Mouse (Mus musculus): Measurements from ENCODE around the gene Tex261. TPM values are rescaled to one million over a fixed set of nuclear protein-coding genes. Genes with fewer than 3 reads are reported as not detected.
A peak's percentile ranks its signal among the peaks of the same experiment; 100 is the strongest.

Gene Tex261
- total and polyA plus RNA-seq, 2 experiments from 2014 or later = 85.9 to 102 TPM

- no peak overlapping the region for H3K27ac ChIP-seq (ENCODE audit: low read depth)
- no peak for TF ChIP-seq EP300 (IDR thresholded peaks at IDR 0.05; ENCODE audit: low read depth)
- no peak for TF ChIP-seq CTCF (IDR thresholded peaks at IDR 0.05; ENCODE audit: low read depth)
- H3K4me3 ChIP-seq (ENCODE audit: low read depth, low read length) = no peak overlapping the region
- ATAC-seq (ENCODE audit: insufficient read depth, low read depth) = no peak
- H3K4me1 ChIP-seq (ENCODE audit: control insufficient read depth, insufficient read depth) = no peaks in the 10 kb centered on the region
- 89% methylated on average over 3 of the region's 3 CpGs for WGBS
- no peak for DNase-seq (ENCODE audit: low spot score)
- H3K9ac ChIP-seq (replicated peaks; ENCODE audit: low read depth, low read length) = no peak overlapping the region
- no peak overlapping the region for H3K4me2 ChIP-seq (ENCODE audit: low read depth, low read length)
- H3K9me3 ChIP-seq (replicated peaks; ENCODE audit: control insufficient read depth, low read length) = no peaks in the 10 kb centered on the region
- H3K36me3 ChIP-seq (replicated peaks; ENCODE audit: control insufficient read depth, insufficient read depth, low read length) = peaks cover 55% of the 10 kb centered on the region
- no peaks in the 10 kb centered on the region for H3K27me3 ChIP-seq (ENCODE audit: control insufficient read depth, insufficient read depth, low read length)
Observed at GRCm38 (mm10) chr6:83802846-83803245, 27.2 kb upstream of the Tex261 start.

GRCm38 (mm10) chr6:83802033-83802432 lies 26.4 kb upstream of the Tex261 start:
- DNase-seq (ENCODE audit: low spot score) (no peak), ATAC-seq (ENCODE audit: insufficient read depth, low read depth) (no peak)
- Histone ChIP-seq H3K27me3 (ENCODE audit: control insufficient read depth, insufficient read depth, low read length) (no peaks in the 10 kb centered on the region), H3K4me2 (ENCODE audit: low read depth, low read length) (no peak overlapping the region), H3K9me3 (replicated peaks; ENCODE audit: control insufficient read depth, low read length) (no peaks in the 10 kb centered on the region), H3K36me3 (replicated peaks; ENCODE audit: control insufficient read depth, insufficient read depth, low read length) (peaks cover 57% of the 10 kb centered on the region), H3K27ac (ENCODE audit: low read depth) (no peak overlapping the region), H3K9ac (replicated peaks; ENCODE audit: low read depth, low read length) (no peak overlapping the region), H3K4me1 (ENCODE audit: control insufficient read depth, insufficient read depth) (no peaks in the 10 kb centered on the region), H3K4me3 (ENCODE audit: low read depth, low read length) (no peak overlapping the region)
- TF ChIP-seq CTCF (IDR thresholded peaks at IDR 0.05; ENCODE audit: low read depth) (no peak), EP300 (IDR thresholded peaks at IDR 0.05; ENCODE audit: low read depth) (no peak)
- 89% methylated on average over 5 of the region's 5 CpGs for WGBS

GRCm38 (mm10) chr6:83796686-83797085 lies 21.1 kb upstream of the Tex261 start:
- H3K4me2 ChIP-seq (ENCODE audit: low read depth, low read length) = no peak overlapping the region
- no peak overlapping the region for H3K27ac ChIP-seq (ENCODE audit: low read depth)
- TF ChIP-seq CTCF (IDR thresholded peaks at IDR 0.05; ENCODE audit: low read depth) (no peak), EP300 (IDR thresholded peaks at IDR 0.05; ENCODE audit: low read depth) (no peak)
- H3K9me3 ChIP-seq (replicated peaks; ENCODE audit: control insufficient read depth, low read length) = no peaks in the 10 kb centered on the region
- H3K27me3 ChIP-seq (ENCODE audit: control insufficient read depth, insufficient read depth, low read length) = no peaks in the 10 kb centered on the region
- H3K9ac ChIP-seq (replicated peaks; ENCODE audit: low read depth, low read length) = no peak overlapping the region
- H3K36me3 ChIP-seq (replicated peaks; ENCODE audit: control insufficient read depth, insufficient read depth, low read length) = peaks cover 30% of the 10 kb centered on the region
- DNase-seq (ENCODE audit: low spot score) = no peak
- H3K4me3 ChIP-seq (ENCODE audit: low read depth, low read length) = no peak overlapping the region
- 49% methylated on average over 3 of the region's 3 CpGs for WGBS
- no peak for ATAC-seq (ENCODE audit: insufficient read depth, low read depth)
- peaks cover 14% of the 10 kb centered on the region for H3K4me1 ChIP-seq (ENCODE audit: control insufficient read depth, insufficient read depth)

GRCm38 (mm10) chr6:83795492-83795900 lies 19.9 kb upstream of the Tex261 start:
- peaks cover 19% of the 10 kb centered on the region for H3K36me3 ChIP-seq (replicated peaks; ENCODE audit: control insufficient read depth, insufficient read depth, low read length)
- peaks cover 14% of the 10 kb centered on the region for H3K4me1 ChIP-seq (ENCODE audit: control insufficient read depth, insufficient read depth)
- no peaks in the 10 kb centered on the region for H3K9me3 ChIP-seq (replicated peaks; ENCODE audit: control insufficient read depth, low read length)
- H3K27me3 ChIP-seq (ENCODE audit: control insufficient read depth, insufficient read depth, low read length) = no peaks in the 10 kb centered on the region
- H3K4me2 ChIP-seq (ENCODE audit: low read depth, low read length) = peak overlapping the region; percentile 95
- DNase-seq (ENCODE audit: low spot score) (peak; percentile 43), ATAC-seq (ENCODE audit: insufficient read depth, low read depth) (peak; percentile 5; the same call in 1 of the 2 replicates)
- H3K27ac ChIP-seq (ENCODE audit: low read depth) = peak overlapping the region; percentile 91
- peak overlapping the region; percentile 76 for H3K9ac ChIP-seq (replicated peaks; ENCODE audit: low read depth, low read length)
- WGBS = 2% methylated on average over 13 of the region's 13 CpGs
- H3K4me3 ChIP-seq (ENCODE audit: low read depth, low read length) = peak overlapping the region; percentile 81
- TF ChIP-seq EP300 (IDR thresholded peaks at IDR 0.05; ENCODE audit: low read depth) (no peak), CTCF (IDR thresholded peaks at IDR 0.05; ENCODE audit: low read depth) (no peak)

- Histone ChIP-seq H3K4me1 (ENCODE audit: control insufficient read depth, insufficient read depth) (peaks cover 14% of the 10 kb centered on the region), H3K4me3 (ENCODE audit: low read depth, low read length) (peak within 1 kb of the TSS; percentile 81), H3K27me3 (ENCODE audit: control insufficient read depth, insufficient read depth, low read length) (no peaks in the 10 kb centered on the region), H3K36me3 (replicated peaks; ENCODE audit: control insufficient read depth, insufficient read depth, low read length) (peaks cover 12% of the 10 kb centered on the region), H3K4me2 (ENCODE audit: low read depth, low read length) (peak within 1 kb of the TSS; percentile 95), H3K9ac (replicated peaks; ENCODE audit: low read depth, low read length) (peak within 1 kb of the TSS; percentile 76), H3K9me3 (replicated peaks; ENCODE audit: control insufficient read depth, low read length) (no peaks in the 10 kb centered on the region), H3K27ac (ENCODE audit: low read depth) (peak within 1 kb of the TSS; percentile 91)
- ATAC-seq (ENCODE audit: insufficient read depth, low read depth) = peak; percentile 95
- peak; percentile 96 for DNase-seq (ENCODE audit: low spot score)
- WGBS = under 1% methylated on average over 42 of the region's 43 CpGs
- TF ChIP-seq EP300 (IDR thresholded peaks at IDR 0.05; ENCODE audit: low read depth) (no peak), CTCF (IDR thresholded peaks at IDR 0.05; ENCODE audit: low read depth) (no peak)
Observed at GRCm38 (mm10) chr6:83794760-83795296, 19.2 kb upstream of the Tex261 start, which contains the start of gene Nagk. Nagk (plus strand) TSS chr6:83794982.

All from heart, postnatal 0 days (tissue).